Mouse (Mus musculus) hindbrain, embryonic 13.5 days (tissue): ENCODE data around the gene Stim1. TPM values are rescaled to one million over a fixed set of nuclear protein-coding genes. Genes with fewer than 3 reads are reported as not detected.

Source experiments
- ATAC-seq: fragments of 200-750 bp; cut with Nextera tagmentation; 2 replicates; pipeline ENCODE4 v1.8.0; 2017; ENCODE audit warnings: moderate TSS enrichment; ENCODE audit not compliant: low FRiP score
- H3K27ac ChIP-seq: fragments of 300-500 bp; sonication (generic); 2 replicates; pipeline ENCODE4 v1.5.1; 2015; ENCODE audit warnings: inconsistent platforms, mild to moderate bottlenecking, moderate library complexity
- H3K27me3 ChIP-seq: fragments of 300-500 bp; sonication (generic); 2 replicates; pipeline ENCODE4 v1.6.1; 2015; ENCODE audit warnings: mild to moderate bottlenecking, inconsistent platforms
- H3K36me3 ChIP-seq: fragments of 300-500 bp; sonication (generic); 2 replicates; pipeline ENCODE4 v1.6.1; 2015; ENCODE audit warnings: mild to moderate bottlenecking, inconsistent platforms
- H3K4me1 ChIP-seq: fragments of 300-500 bp; sonication (generic); replicated peaks from 2 replicates; pipeline ENCODE4 v1.6.1; 2015; ENCODE audit warnings: inconsistent platforms
- H3K4me2 ChIP-seq: fragments of 300-500 bp; sonication (generic); 2 replicates; pipeline ENCODE4 v1.6.1; 2015; ENCODE audit warnings: inconsistent platforms, mild to moderate bottlenecking, moderate library complexity
- H3K4me3 ChIP-seq: fragments of 300-500 bp; sonication (generic); 2 replicates; pipeline ENCODE4 v1.5.1; 2015; ENCODE audit warnings: mild to moderate bottlenecking, inconsistent platforms
- H3K9ac ChIP-seq: fragments of 300-500 bp; sonication (generic); 2 replicates; pipeline ENCODE4 v1.6.1; 2015; ENCODE audit warnings: mild to moderate bottlenecking, inconsistent platforms
- H3K9me3 ChIP-seq: fragments of 300-500 bp; sonication (generic); 2 replicates; pipeline ENCODE4 v1.6.1; 2016; ENCODE audit warnings: inconsistent platforms
- WGBS: fragments of 180-500 bp; shearing (Covaris S2); methylation state at CpG from one replicate; pipeline ENCODE4 v1.1.7; 2015; 5-methylcytosine and 5-hydroxymethylcytosine counted together
- polyA plus RNA-seq: library from polyadenylated mRNA; unstranded; fragments of >200 nt; fragmentation: Nextera tagmentation; extraction: Ambion mirVana; gene quantifications from 2 replicates; pipeline ENCODE4 v1.2.1, GENCODE M21; 2015

Gene Stim1
- polyA plus RNA-seq, 1 experiment from 2014 or later: 9.6 TPM

GRCm38 (mm10) chr7:102314107-102314506, 46.5 kb downstream of the Stim1 start:
- WGBS: 74% methylated on average over 1 of the region's 1 CpGs
- H3K4me2 ChIP-seq: no peak overlapping the region
- H3K4me1 ChIP-seq: no peaks in the 10 kb centered on the region
- H3K27ac ChIP-seq: no peak overlapping the region
- no peak overlapping the region for H3K9ac ChIP-seq
- H3K4me3 ChIP-seq: no peak overlapping the region
- ATAC-seq: no peak
- no peaks in the 10 kb centered on the region for H3K9me3 ChIP-seq
- no peaks in the 10 kb centered on the region for H3K36me3 ChIP-seq
- no peaks in the 10 kb centered on the region for H3K27me3 ChIP-seq

GRCm38 (mm10) chr7:102314908-102315307, 47.3 kb downstream of the Stim1 start:
- Histone ChIP-seq H3K4me3 (no peak overlapping the region), H3K4me1 (no peaks in the 10 kb centered on the region), H3K27ac (no peak overlapping the region), H3K27me3 (no peaks in the 10 kb centered on the region), H3K4me2 (no peak overlapping the region), H3K36me3 (no peaks in the 10 kb centered on the region), H3K9me3 (no peaks in the 10 kb centered on the region), H3K9ac (no peak overlapping the region)
- no peak for ATAC-seq

GRCm38 (mm10) chr7:102315435-102315834, 47.8 kb downstream of the Stim1 start:
- ATAC-seq: no peak
- Histone ChIP-seq H3K36me3 (no peaks in the 10 kb centered on the region), H3K4me2 (no peak overlapping the region), H3K9ac (no peak overlapping the region), H3K4me3 (no peak overlapping the region), H3K27ac (no peak overlapping the region), H3K9me3 (no peaks in the 10 kb centered on the region), H3K4me1 (no peaks in the 10 kb centered on the region), H3K27me3 (no peaks in the 10 kb centered on the region)
- 75% methylated on average over 7 of the region's 7 CpGs for WGBS

- no peak overlapping the region for H3K27ac ChIP-seq
- H3K36me3 ChIP-seq: no peaks in the 10 kb centered on the region
- no peaks in the 10 kb centered on the region for H3K4me1 ChIP-seq
- WGBS: 95% methylated on average over 3 of the region's 3 CpGs
- H3K4me3 ChIP-seq: no peak overlapping the region
- H3K4me2 ChIP-seq: no peak overlapping the region
- H3K9ac ChIP-seq: no peak overlapping the region
- H3K9me3 ChIP-seq: no peaks in the 10 kb centered on the region
- ATAC-seq: no peak
- H3K27me3 ChIP-seq: no peaks in the 10 kb centered on the region
These were observed 50.1 kb downstream of the Stim1 start for GRCm38 (mm10) chr7:102317583-102318168.

GRCm38 (mm10) chr7:102322137-102322536, 54.5 kb downstream of the Stim1 start:
- no peak overlapping the region for H3K4me2 ChIP-seq
- ATAC-seq: no peak
- no peaks in the 10 kb centered on the region for H3K4me1 ChIP-seq
- no peak overlapping the region for H3K9ac ChIP-seq
- no peaks in the 10 kb centered on the region for H3K9me3 ChIP-seq
- no peak overlapping the region for H3K4me3 ChIP-seq
- no peak overlapping the region for H3K27ac ChIP-seq
- H3K27me3 ChIP-seq: no peaks in the 10 kb centered on the region
- WGBS: 87% methylated on average over 5 of the region's 5 CpGs
- no peaks in the 10 kb centered on the region for H3K36me3 ChIP-seq

- H3K4me1 ChIP-seq: no peaks in the 10 kb centered on the region
These were observed 58.7 kb downstream of the Stim1 start for GRCm38 (mm10) chr7:102326323-102326722.

GRCm38 (mm10) chr7:102330270-102330669, 62.7 kb downstream of the Stim1 start:
- 95% methylated on average over 5 of the region's 5 CpGs for WGBS
- Histone ChIP-seq H3K4me2 (no peak overlapping the region), H3K36me3 (no peaks in the 10 kb centered on the region), H3K9me3 (no peaks in the 10 kb centered on the region), H3K4me1 (no peaks in the 10 kb centered on the region), H3K4me3 (no peak overlapping the region), H3K27me3 (no peaks in the 10 kb centered on the region), H3K9ac (no peak overlapping the region), H3K27ac (no peak overlapping the region)
- ATAC-seq: no peak

More at GRCm38 (mm10) chr7:102326323-102326722, 58.7 kb downstream of the Stim1 start:
- H3K4me3 ChIP-seq: no peak overlapping the region
- H3K4me2 ChIP-seq: no peak overlapping the region
- no peaks in the 10 kb centered on the region for H3K36me3 ChIP-seq
- ATAC-seq: no peak
- H3K27ac ChIP-seq: no peak overlapping the region
- no peaks in the 10 kb centered on the region for H3K27me3 ChIP-seq
- no peak overlapping the region for H3K9ac ChIP-seq
- no peaks in the 10 kb centered on the region for H3K9me3 ChIP-seq

GRCm38 (mm10) chr7:102331476-102331875, 63.9 kb downstream of the Stim1 start:
- no peak overlapping the region for H3K9ac ChIP-seq
- H3K4me2 ChIP-seq: no peak overlapping the region
- H3K27me3 ChIP-seq: no peaks in the 10 kb centered on the region
- ATAC-seq: no peak
- H3K36me3 ChIP-seq: no peaks in the 10 kb centered on the region
- WGBS: 78% methylated on average over 3 of the region's 3 CpGs
- H3K4me1 ChIP-seq: no peaks in the 10 kb centered on the region
- no peak overlapping the region for H3K27ac ChIP-seq
- H3K4me3 ChIP-seq: no peak overlapping the region
- no peaks in the 10 kb centered on the region for H3K9me3 ChIP-seq

GRCm38 (mm10) chr7:102333741-102334140, 66.1 kb downstream of the Stim1 start:
- no peaks in the 10 kb centered on the region for H3K9me3 ChIP-seq
- 83% methylated on average over 4 of the region's 4 CpGs for WGBS

GRCm38 (mm10) chr7:102337326-102337725, 69.7 kb downstream of the Stim1 start:
- no peak for ATAC-seq

More at GRCm38 (mm10) chr7:102333741-102334140, 66.1 kb downstream of the Stim1 start:
- H3K4me2 ChIP-seq: no peak overlapping the region
- no peak overlapping the region for H3K9ac ChIP-seq
- H3K4me1 ChIP-seq: no peaks in the 10 kb centered on the region
- no peak overlapping the region for H3K27ac ChIP-seq
- no peaks in the 10 kb centered on the region for H3K27me3 ChIP-seq
- ATAC-seq: no peak
- no peak overlapping the region for H3K4me3 ChIP-seq
- no peaks in the 10 kb centered on the region for H3K36me3 ChIP-seq

GRCm38 (mm10) chr7:102337898-102338297, 70.3 kb downstream of the Stim1 start:
- WGBS: 66% methylated on average over 3 of the region's 3 CpGs
- Histone ChIP-seq H3K4me1 (no peaks in the 10 kb centered on the region), H3K36me3 (no peaks in the 10 kb centered on the region), H3K27ac (no peak overlapping the region), H3K9ac (no peak overlapping the region), H3K9me3 (no peaks in the 10 kb centered on the region), H3K4me2 (no peak overlapping the region), H3K27me3 (no peaks in the 10 kb centered on the region), H3K4me3 (no peak overlapping the region)
- no peak for ATAC-seq

More at GRCm38 (mm10) chr7:102337326-102337725, 69.7 kb downstream of the Stim1 start:
- Histone ChIP-seq H3K9me3 (no peaks in the 10 kb centered on the region), H3K4me1 (no peaks in the 10 kb centered on the region), H3K4me3 (no peak overlapping the region), H3K27me3 (no peaks in the 10 kb centered on the region), H3K27ac (no peak overlapping the region), H3K9ac (no peak overlapping the region), H3K4me2 (no peak overlapping the region), H3K36me3 (no peaks in the 10 kb centered on the region)
- 95% methylated on average over 5 of the region's 5 CpGs for WGBS

- Histone ChIP-seq H3K36me3 (no peaks in the 10 kb centered on the region), H3K4me1 (no peaks in the 10 kb centered on the region), H3K9me3 (no peaks in the 10 kb centered on the region), H3K27me3 (no peaks in the 10 kb centered on the region), H3K27ac (no peak overlapping the region), H3K4me3 (no peak overlapping the region), H3K4me2 (no peak overlapping the region), H3K9ac (no peak overlapping the region)
- 97% methylated on average over 3 of the region's 3 CpGs for WGBS
- no peak for ATAC-seq
These were observed 71.3 kb downstream of the Stim1 start for GRCm38 (mm10) chr7:102338956-102339355.

GRCm38 (mm10) chr7:102345893-102346292, 78.3 kb downstream of the Stim1 start:
- Histone ChIP-seq H3K9ac (no peak overlapping the region), H3K9me3 (no peaks in the 10 kb centered on the region), H3K27me3 (no peaks in the 10 kb centered on the region), H3K36me3 (no peaks in the 10 kb centered on the region), H3K4me2 (no peak overlapping the region), H3K4me1 (no peaks in the 10 kb centered on the region), H3K27ac (no peak overlapping the region), H3K4me3 (no peak overlapping the region)
- 68% methylated on average over 2 of the region's 2 CpGs for WGBS
- no peak for ATAC-seq
